Mouse (Mus musculus) cerebellum, adult (tissue): ENCODE measurements at regions not wholly inside any gene's neighbourhood (a gene's known extent, or its start where the extent isn't known, plus 50 kb on each side); places are given as distances from the start of the nearest gene placed in this dataset.
A peak's percentile ranks its signal among the peaks of the same experiment; 100 is the strongest.

ENCODE experiments used
- ATAC-seq: cut with Nextera tagmentation; 2 replicates; pipeline ENCODE4 v1.9.2; 2017; ENCODE audit warnings: mild to moderate bottlenecking, moderate library complexity, mixed read lengths; ENCODE audit not compliant: insufficient number of reproducible peaks, low FRiP score, low TSS enrichment

- no peak for ATAC-seq
Observed at GRCm38 (mm10) chr3:139135371-139135770, 60.4 kb upstream of the Rap1gds1 start.

DNA sequence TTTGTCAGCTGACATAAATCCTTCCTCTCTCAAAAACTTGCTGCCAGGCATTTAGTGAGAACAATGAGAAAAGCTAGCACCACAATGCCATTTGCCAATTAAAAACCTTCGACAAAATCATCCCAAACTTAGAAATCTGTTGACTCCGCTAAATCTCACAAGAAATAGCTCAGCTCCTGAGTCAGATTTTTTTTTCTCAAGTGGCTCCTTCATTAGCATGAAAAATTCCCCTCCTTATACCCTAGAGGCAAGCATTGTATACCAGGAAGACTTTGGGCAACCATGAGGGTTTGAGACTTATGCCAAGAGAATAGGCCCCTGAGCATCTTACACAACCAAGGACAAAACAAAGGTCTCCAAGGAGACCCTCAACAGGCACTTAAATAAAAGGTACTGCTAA lies 61.0 kb upstream of the Rap1gds1 start:
- ATAC-seq = no peak

DNA sequence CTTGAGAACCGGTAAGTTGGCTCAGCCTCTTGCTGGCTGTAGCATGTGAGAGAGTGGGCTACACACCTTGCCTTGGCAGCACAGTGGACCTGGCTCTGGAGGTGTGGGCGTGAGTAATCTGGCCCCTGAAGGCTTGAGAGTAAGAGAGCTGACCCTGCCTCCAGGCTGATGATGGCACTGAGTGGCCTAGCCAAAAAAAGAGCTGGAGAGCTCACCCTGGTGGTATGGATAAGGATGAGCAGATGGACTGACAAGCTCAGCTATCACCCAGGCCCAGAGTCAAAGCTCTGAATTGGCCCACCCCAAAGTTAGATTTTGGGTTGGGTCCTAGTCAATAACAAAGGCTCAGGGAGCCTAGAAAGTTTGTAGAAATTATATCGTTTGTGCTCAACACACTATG lies 52.8 kb upstream of the Stpg2 start:
- peak; percentile 70; the same call in 1 of the 2 replicates for ATAC-seq

DNA sequence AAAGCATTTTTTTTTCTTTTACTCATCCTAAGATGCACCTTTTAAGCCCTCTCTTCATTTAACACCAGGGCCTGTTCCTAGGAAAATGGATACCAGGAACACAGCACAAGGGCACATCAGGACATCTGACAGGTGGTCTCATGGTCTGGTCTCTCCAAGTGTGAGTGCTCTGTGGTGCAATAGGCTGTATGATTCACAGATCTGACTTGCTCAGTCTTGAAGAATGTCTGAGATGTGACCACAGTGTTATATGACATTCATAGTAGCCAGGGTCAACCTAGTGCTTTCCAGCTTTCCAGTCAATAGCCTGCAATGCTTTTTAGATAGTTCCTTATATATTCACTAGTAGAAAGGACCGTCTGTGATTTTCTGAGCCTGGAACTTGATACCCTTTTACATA lies 51.2 kb upstream of the Stpg2 start:
- no peak for ATAC-seq
